Mouse (Mus musculus) megakaryocyte, adult 5-6 weeks (primary cell): ENCODE results near the gene Ufsp2. TPM values are rescaled to one million over a fixed set of nuclear protein-coding genes. Genes with fewer than 3 reads are reported as not detected.
A peak's percentile ranks its signal among the peaks of the same experiment; 100 is the strongest.

Source experiments
- ATAC-seq: 2 replicates; pipeline ENCODE4 v1.8.0; 2016; ENCODE audit warnings: mild to moderate bottlenecking, inconsistent platforms; ENCODE audit not compliant: poor library complexity, severe bottlenecking
- total RNA-seq, 2 experiments: library from RNA; stranded (forward) in 1 of 2; stranded (reverse) in 1 of 2; fragments of 153-499, 151-499 nt in 1 of 2; fragments of 221-1000, 200-1000 nt in 1 of 2; gene quantifications; 2 replicates each; pipeline versions ENCODE4 v1.2.3 to v1.2.4; 2015 to 2017

Ufsp2 gene
- 56.8 and 68.8 TPM in 2 replicates for total RNA-seq (2015)
- 96.2 and 104 TPM in 2 replicates for total RNA-seq (2017)

GRCm38 (mm10) chr8:45975126-45975836 lies at the start of gene Ufsp2, which contains the start of gene 1700029J07Rik:
Gene Ufsp2, plus strand, starts transcription at chr8:45975528.
Gene 1700029J07Rik, minus strand, starts transcription at chr8:45975252.
- peak; percentile 94 for ATAC-seq

- ATAC-seq = peak; percentile 99
Observed at GRCm38 (mm10) chr8:45934582-45935014, 40.7 kb upstream of the Ufsp2 start, which contains the start of gene Ccdc110. Gene Ccdc110, plus strand, starts transcription at chr8:45934619.

GRCm38 (mm10) chr8:45936986-45937385 lies 38.3 kb upstream of the Ufsp2 start:
- no peak for ATAC-seq

GRCm38 (mm10) chr8:45946283-45946682 lies 29.0 kb upstream of the Ufsp2 start:
- no peak for ATAC-seq

DNA sequence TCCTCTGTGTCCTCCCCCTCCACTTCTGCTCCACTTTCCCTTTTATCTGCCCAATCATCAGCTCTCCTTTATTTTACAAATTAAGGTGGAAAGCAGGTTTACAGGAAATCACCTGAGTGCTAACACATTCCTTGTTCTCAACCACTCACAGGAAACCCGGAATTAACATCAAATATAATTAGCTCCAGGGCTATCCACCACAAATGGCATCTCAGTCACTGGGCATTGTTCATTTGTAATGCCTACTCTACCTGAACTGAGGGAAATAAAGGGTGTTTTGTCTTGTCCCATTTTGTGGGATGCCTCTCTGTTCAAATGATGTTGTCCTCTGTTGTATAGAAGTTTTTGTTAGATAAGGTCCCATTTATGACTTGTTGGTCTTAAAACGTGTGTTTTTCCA lies 24.7 kb upstream of the Ufsp2 start:
- no peak for ATAC-seq

GRCm38 (mm10) chr8:45970894-45971293 lies 4.4 kb upstream of the Ufsp2 start:
- no peak for ATAC-seq

DNA sequence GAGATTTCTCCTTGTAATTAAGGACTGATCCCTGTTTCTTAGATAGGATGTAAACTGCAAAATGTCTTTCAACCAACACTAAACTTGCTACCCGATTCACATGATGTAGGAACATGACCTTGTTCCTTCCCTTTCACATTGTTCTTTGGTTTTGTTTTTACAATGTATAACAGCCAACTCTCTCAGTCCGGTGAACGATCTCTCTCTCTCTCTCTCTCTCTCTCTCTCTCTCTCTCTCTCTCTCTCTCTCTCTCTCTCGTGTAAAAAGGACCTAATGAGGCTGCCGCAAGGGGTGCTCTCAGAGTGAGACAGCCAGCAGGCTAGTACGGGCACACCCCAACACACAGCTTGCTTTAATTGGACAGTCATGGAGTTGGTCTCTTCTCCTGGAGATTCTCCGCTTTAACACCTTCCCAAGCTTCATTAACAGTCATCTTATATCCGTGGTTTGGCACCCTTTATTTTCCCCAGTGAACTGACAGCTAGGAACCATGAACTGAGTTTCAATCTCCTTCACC lies 1.3 kb upstream of the Ufsp2 start:
- no peak for ATAC-seq

DNA sequence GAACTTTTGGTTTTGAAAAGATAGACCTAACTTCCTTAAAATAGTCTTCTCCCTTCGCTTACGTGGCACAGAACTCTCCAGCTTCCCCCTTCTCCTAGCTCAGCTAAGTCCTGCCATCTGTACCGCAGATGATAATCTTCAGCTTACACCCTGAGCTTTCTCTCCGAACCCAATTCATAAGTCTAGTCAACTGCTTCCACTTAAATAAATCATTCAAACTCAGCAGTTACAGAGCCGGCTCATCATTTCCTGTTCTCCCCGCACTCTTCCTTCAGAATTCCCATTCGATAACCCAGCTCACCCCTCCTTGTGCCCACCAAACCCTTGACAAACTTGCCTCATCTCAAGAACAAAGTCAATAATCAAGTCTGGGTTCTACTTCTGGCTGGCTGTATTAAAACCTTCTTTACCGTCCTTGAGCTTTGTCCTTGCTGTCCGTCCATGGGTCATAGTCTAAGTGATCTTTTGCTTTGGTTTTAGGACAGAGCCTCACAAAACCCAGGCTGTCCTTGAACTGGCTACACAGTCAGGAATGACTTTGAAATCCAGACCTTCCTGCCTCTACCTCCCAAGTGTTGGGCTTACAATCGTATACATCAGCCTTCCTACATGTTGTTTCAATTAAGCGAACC lies 625 bp downstream of the Ufsp2 start:
- ATAC-seq = peak; percentile 63

DNA sequence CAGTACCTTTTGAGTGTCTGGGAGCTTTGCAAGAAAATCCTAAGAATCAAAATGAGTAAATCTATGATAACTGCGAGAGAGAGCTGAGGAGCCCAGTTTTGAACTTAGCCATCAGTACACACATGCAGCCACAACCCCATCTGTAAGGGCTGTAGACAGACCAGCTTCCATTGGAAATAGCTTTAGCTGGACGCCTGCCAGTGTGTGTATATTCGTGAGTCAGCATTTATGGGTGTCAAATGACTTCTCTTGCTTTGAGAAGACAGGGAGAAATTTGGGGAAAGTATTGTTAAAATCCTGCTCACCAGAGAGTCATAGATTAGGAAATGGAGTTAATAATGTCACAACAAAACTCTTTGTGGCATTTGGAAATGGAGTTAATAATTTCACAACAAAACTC lies 11.3 kb downstream of the Ufsp2 start:
- ATAC-seq = no peak

GRCm38 (mm10) chr8:45988189-45988588 lies 12.9 kb downstream of the Ufsp2 start:
- ATAC-seq = no peak

- ATAC-seq = peak; percentile 56; the same call in 1 of the 2 replicates
Observed at GRCm38 (mm10) chr8:45990631-45991310, 15.4 kb downstream of the Ufsp2 start.

- peak; percentile 66 for ATAC-seq
Observed at GRCm38 (mm10) chr8:45994111-45994510, 18.8 kb downstream of the Ufsp2 start.

GRCm38 (mm10) chr8:45995576-45995975 lies 20.2 kb downstream of the Ufsp2 start:
- ATAC-seq = no peak

DNA sequence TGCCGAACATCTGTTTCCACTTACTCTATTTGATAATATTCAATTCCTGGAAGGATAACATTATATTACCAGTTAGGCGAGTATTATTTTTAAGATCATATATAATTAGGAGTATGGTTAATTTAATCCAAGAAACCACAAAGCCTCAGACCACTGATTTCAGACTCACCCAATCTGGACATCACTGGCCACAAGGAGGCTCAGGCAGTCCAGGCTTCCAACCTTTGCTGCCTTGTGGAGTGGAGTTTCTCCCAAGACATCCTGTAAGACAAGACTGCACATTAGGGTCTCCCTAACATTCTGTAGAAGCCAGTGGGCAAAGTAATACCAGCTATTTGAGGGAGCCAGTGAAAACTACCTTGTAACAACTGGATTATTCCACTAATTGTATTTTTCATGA lies 22.9 kb downstream of the Ufsp2 start:
- no peak for ATAC-seq

DNA sequence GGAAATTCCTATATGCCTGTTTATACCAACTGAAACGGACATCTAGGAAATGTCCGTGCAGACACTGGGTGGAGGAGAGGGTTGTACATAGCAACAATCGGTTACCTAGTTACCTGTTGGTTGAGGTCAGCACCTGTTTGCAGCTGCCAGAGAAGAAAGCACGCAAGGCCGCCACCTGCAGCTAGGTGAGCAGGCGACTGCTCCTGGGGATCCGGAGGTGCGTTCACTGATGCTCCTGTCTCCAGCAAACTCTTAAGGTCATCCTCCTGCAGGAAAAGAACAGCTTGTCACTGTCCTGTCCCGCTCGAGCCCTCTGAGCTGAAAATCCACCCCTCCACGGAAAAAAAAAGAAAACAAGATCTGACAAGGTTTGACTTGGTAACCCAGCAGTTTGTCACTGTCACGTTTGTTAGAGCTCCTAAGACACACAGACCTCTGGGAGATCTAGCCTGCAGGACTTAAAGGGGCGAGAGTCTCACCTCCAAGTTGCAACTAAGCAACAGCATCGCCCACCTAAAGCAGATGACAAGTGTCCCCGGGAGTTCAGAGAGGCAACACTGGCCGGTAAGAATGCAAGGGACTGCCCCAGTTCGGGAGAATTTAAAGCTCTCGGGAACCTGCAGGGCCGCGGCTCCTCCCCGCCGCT lies 23.9 kb downstream of the Ufsp2 start, which contains the start of gene Lrp2bp:
Gene Lrp2bp, plus strand, starts transcription at position 166 of the 646 bp plus-strand sequence.
- no peak for ATAC-seq

DNA sequence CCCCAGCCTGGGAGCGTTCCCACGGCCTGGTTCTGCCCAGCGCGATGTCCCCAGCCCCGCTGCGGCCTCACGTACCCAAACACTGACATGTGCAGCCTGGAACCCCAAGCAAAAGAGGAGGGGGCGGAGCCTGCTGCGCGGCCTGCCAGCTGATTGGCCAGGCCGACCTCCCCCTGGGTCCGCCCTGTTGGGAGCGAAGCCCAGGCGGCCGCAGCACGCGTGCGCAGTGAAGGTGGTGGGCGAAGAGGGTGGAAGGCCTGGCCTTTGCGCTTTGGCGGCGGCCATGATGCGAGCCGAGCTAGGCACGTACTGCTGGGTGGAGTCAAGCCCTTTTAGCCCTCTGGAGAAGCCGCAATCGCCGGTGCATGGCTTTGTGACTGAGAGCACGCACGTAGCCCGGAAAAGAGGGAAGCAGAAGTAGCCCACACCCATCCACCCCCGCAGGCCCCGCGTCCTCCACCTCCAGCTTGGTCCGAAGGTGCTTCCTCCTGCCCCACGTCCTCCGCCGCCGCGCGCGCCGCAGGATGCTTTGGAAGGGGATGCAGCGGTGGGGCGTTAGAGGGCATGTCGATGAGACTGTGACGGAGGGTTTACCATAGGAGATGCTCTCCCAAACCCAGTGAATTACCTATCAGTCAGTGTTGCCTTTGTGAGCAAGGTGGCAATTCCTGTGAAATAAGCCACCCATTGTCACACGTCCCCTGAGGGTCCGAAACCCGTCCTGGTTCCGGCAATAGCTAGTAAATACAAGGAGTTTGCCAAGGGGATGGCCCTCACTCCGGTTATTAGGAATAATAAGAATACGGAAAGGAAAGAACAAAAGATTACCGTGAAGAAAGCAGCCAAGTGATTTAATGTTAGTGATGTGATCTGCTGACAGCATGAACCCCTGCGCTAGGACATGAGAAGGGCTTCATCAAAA lies 24.7 kb downstream of the Ufsp2 start:
- ATAC-seq = peak; percentile 93

- ATAC-seq = no peak
Observed at GRCm38 (mm10) chr8:46005596-46005995, 30.3 kb downstream of the Ufsp2 start, which contains the start of gene Ankrd37. Gene Ankrd37, minus strand, starts transcription at chr8:46005707.

- no peak for ATAC-seq
Observed at GRCm38 (mm10) chr8:46007050-46007672, 31.8 kb downstream of the Ufsp2 start.

- no peak for ATAC-seq
Observed at GRCm38 (mm10) chr8:46010306-46010705, 35.0 kb downstream of the Ufsp2 start.
